Mouse (Mus musculus) A20 (cell line): ENCODE data around the gene Cebpa.

Experiments used
- DNase-seq: peaks from one replicate; pipeline ENCODE4 v3.0.0-alpha.2; 2011; ENCODE audit warnings: low read depth, low spot score

Gene Cebpa

GRCm38 (mm10) chr7:35118841-35119413, at the start of gene Cebpa:
Gene Cebpa (plus strand): TSS chr7:35119293.
- no peak for DNase-seq

GRCm38 (mm10) chr7:35076645-35077044, 42.4 kb upstream of the Cebpa start:
- no peak for DNase-seq

- no peak for DNase-seq
These were observed 38.2 kb upstream of the Cebpa start for GRCm38 (mm10) chr7:35080843-35081338.

- no peak for DNase-seq
These were observed 37.5 kb upstream of the Cebpa start for GRCm38 (mm10) chr7:35081406-35082104.

GRCm38 (mm10) chr7:35084565-35085360, 34.3 kb upstream of the Cebpa start:
- no peak for DNase-seq

GRCm38 (mm10) chr7:35086271-35086861, 32.7 kb upstream of the Cebpa start:
- no peak for DNase-seq

- no peak for DNase-seq
These were observed 28.5 kb upstream of the Cebpa start for GRCm38 (mm10) chr7:35090550-35090949.

GRCm38 (mm10) chr7:35094975-35095678, 24.0 kb upstream of the Cebpa start:
- DNase-seq = no peak

- DNase-seq = no peak
These were observed 20.3 kb upstream of the Cebpa start for GRCm38 (mm10) chr7:35098777-35099176.

GRCm38 (mm10) chr7:35099528-35099927, 19.6 kb upstream of the Cebpa start:
- DNase-seq = no peak

GRCm38 (mm10) chr7:35106614-35107013, 12.5 kb upstream of the Cebpa start:
- no peak for DNase-seq

- no peak for DNase-seq
These were observed 11.5 kb upstream of the Cebpa start for GRCm38 (mm10) chr7:35107630-35108029.

GRCm38 (mm10) chr7:35108046-35108445, 11.0 kb upstream of the Cebpa start:
- DNase-seq = no peak

GRCm38 (mm10) chr7:35108663-35109062, 10.4 kb upstream of the Cebpa start:
- no peak for DNase-seq

- no peak for DNase-seq
These were observed 6.0 kb upstream of the Cebpa start for GRCm38 (mm10) chr7:35113136-35113535.

GRCm38 (mm10) chr7:35113721-35114120, 5.4 kb upstream of the Cebpa start:
- DNase-seq = no peak

GRCm38 (mm10) chr7:35116524-35116923, 2.6 kb upstream of the Cebpa start:
- DNase-seq = no peak

GRCm38 (mm10) chr7:35117052-35117451, 2.0 kb upstream of the Cebpa start:
- DNase-seq = no peak

GRCm38 (mm10) chr7:35117761-35118098, 1.4 kb upstream of the Cebpa start:
- no peak for DNase-seq

- DNase-seq = no peak
These were observed 853 bp upstream of the Cebpa start for GRCm38 (mm10) chr7:35118099-35118781.
